Mouse (Mus musculus) olfactory bulb, adult 2 months (tissue): ENCODE results near the gene Lgmn. TPM values are rescaled to one million over a fixed set of nuclear protein-coding genes. Genes with fewer than 3 reads are reported as not detected.

Experiments used
- H3K27ac ChIP-seq: fragments of 200-500 bp; 2 replicates; pipeline ENCODE4 v1.5.1; 2012; ENCODE audit warnings: low read depth, low read length; ENCODE audit not compliant: insufficient read depth
- H3K4me1 ChIP-seq: fragments of 200-500 bp; 2 replicates; pipeline ENCODE4 v1.6.1; 2012; ENCODE audit warnings: low read length; ENCODE audit not compliant: control insufficient read depth, insufficient read depth
- H3K4me3 ChIP-seq: fragments of 200-500 bp; 2 replicates; pipeline ENCODE4 v1.5.1; 2012; ENCODE audit warnings: mild to moderate bottlenecking, low read depth, low read length, moderate library complexity; ENCODE audit not compliant: insufficient read depth
- CTCF ChIP-seq: fragments of 200-500 bp; IDR thresholded peaks from 2 replicates; pipeline ENCODE4 v1.5.1; 2012; ENCODE audit warnings: low read depth, mild to moderate bottlenecking, low read length, moderate library complexity; ENCODE audit not compliant: insufficient read depth
- POLR2A ChIP-seq: fragments of 200-500 bp; IDR thresholded peaks from 2 replicates; pipeline ENCODE4 v1.6.1; 2012; ENCODE audit warnings: mild to moderate bottlenecking, low read depth, low read length, moderate library complexity; ENCODE audit not compliant: insufficient read depth
- WGBS: fragments of 180-500 bp; shearing (Covaris S2); methylation state at CpG from one replicate; pipeline ENCODE4 v1.1.7; 2018; 5-methylcytosine and 5-hydroxymethylcytosine counted together
- polyA plus RNA-seq: library from polyadenylated mRNA; stranded (reverse); fragments of >200 nt; gene quantifications from 2 replicates; pipeline ENCODE4 v1.2.4, GENCODE M21; 2012; ENCODE audit warnings: low replicate concordance; ENCODE audit not compliant: missing spikeins, insufficient read depth, insufficient read length

Gene Lgmn
- polyA plus RNA-seq, 1 experiment: not detected

- TF ChIP-seq POLR2A: no peak
- no peak for TF ChIP-seq CTCF
- Histone ChIP-seq H3K27ac (no peak overlapping the region), H3K4me1 (no peaks in the 10 kb centered on the region), H3K4me3 (no peak overlapping the region)
- 97% methylated on average over 1 of the region's 1 CpGs for WGBS
Measured at GRCm38 (mm10) chr12:102350997-102351396, 88.6 kb downstream of the Lgmn start.

GRCm38 (mm10) chr12:102348447-102348846 lies 91.2 kb downstream of the Lgmn start:
- TF ChIP-seq POLR2A (no peak), CTCF (no peak)
- H3K27ac ChIP-seq: no peak overlapping the region
- no peak overlapping the region for H3K4me3 ChIP-seq
- 93% methylated on average over 6 of the region's 6 CpGs for WGBS
- peaks cover 6% of the 10 kb centered on the region for H3K4me1 ChIP-seq

DNA sequence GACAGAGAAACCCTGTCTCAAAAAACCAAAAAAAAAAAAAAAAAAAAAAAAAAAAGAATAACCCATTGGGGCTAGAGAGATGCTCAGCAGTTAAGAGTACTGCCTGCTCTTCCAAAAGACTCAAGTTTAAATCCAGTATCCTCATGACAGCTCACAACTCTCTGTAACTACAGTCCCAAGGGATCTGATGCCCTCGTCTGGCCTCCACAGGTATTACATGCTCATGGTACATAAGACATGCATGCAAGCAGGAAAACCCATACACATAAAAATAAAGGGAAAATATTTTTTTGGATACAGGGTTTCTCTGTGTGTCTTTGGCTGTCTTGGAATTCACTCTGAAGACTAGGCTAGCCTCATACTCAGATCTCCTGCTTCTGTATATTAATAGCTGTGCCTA lies 93.1 kb downstream of the Lgmn start:
- Histone ChIP-seq H3K4me3 (no peak overlapping the region), H3K4me1 (peaks cover 8% of the 10 kb centered on the region), H3K27ac (no peak overlapping the region)
- WGBS: 31% methylated on average over 1 of the region's 1 CpGs
- no peak for TF ChIP-seq POLR2A
- TF ChIP-seq CTCF: no peak

DNA sequence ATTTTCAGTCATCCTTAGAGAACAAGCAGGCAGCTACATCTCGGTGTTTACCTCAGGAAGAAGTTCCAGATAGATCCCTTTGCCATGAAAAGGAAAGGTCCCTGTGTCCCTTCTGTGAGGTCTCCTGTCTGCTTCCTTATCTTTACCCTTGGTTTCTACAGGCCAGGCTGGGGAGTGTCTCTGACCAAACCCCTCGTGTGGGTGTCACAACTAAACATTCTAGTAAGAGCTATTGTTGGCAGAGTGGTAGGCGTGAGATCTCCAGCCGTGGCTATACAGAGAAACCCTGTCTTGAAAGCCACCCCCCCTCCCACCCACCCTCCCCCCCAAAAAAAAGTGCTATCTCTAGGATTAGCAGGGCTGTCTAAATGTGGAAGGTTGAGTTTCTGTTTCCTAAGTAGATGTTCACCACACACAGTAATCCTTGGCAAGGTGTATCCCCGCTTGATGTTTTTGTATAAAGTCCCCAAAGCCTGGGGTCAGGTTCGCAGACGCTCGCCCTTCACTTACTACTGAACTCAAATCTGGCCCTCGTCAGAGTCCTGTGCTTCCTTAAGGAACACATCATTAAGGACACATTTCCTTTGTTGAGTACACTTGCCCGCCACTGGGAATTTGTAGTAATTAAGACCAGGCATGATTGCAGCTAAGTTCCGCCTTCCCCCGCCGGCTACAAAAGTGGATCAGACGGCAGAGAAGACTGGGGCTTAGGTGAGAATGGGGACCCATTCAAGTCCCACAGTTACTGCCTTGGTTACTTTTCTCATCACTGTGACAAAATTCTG lies 94.4 kb downstream of the Lgmn start:
- Histone ChIP-seq H3K4me3 (no peak overlapping the region), H3K27ac (no peak overlapping the region), H3K4me1 (peaks cover 8% of the 10 kb centered on the region)
- WGBS: 53% methylated on average over 14 of the region's 14 CpGs
- TF ChIP-seq CTCF (no peak), POLR2A (no peak)

Other genes with a start within 250 kb of the Lgmn start
- gene Rin3, start 156.8 kb downstream of the Lgmn start, polyA plus RNA-seq: not detected in 2 replicates
- not detected in 2 replicates for gene Golga5, start 29.3 kb upstream of the Lgmn start, polyA plus RNA-seq
- not detected in 2 replicates for gene Chga, start 115.2 kb upstream of the Lgmn start, polyA plus RNA-seq